Mouse (Mus musculus) right cerebral cortex, postnatal 4 days (tissue): Measurements from ENCODE around the gene Gm10964.

Source experiments
- DNase-seq: peaks from one replicate; pipeline ENCODE4 v3.0.0-alpha.2; 2022

Gm10964 gene

DNA sequence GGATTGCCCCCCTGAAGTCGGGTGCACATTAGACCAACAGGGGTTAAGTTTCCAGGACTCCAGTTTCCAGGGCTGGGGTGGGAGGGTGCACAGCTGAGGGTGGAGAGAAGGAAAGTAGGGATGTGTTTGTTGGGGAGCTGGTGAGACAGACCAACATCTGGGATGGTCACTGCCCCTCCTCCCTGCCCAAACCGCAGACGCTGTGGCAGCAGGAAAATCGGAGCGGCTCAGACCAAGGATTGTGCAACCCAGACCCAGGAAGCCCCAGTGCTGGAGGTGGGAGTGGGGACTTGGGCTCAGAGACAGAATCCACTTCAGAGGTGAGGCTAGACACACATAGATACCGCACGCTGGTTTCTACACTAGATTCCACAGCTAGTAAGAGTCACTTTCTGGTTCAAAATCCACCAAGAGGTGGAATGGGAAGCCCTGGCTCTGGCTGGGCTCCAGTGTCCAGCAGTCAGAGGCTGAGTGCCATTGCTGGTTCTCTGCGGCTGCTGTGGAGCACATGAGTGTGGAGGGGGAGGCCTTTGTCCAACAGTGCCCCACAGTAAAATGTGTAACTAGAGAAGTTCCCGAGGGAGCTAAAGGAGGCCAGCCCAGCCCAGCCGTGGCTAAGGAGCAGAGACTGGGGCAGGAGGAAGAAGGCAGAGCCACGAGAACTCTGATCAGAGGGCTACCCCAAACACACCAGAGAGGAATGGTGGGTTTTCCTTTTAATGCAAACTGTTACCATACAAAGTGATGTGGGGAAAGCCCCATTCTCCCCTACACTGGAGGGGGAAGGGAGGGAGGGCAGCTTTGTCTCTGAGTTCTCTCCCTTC lies 4.3 kb upstream of the Gm10964 start:
- no peak for DNase-seq

DNA sequence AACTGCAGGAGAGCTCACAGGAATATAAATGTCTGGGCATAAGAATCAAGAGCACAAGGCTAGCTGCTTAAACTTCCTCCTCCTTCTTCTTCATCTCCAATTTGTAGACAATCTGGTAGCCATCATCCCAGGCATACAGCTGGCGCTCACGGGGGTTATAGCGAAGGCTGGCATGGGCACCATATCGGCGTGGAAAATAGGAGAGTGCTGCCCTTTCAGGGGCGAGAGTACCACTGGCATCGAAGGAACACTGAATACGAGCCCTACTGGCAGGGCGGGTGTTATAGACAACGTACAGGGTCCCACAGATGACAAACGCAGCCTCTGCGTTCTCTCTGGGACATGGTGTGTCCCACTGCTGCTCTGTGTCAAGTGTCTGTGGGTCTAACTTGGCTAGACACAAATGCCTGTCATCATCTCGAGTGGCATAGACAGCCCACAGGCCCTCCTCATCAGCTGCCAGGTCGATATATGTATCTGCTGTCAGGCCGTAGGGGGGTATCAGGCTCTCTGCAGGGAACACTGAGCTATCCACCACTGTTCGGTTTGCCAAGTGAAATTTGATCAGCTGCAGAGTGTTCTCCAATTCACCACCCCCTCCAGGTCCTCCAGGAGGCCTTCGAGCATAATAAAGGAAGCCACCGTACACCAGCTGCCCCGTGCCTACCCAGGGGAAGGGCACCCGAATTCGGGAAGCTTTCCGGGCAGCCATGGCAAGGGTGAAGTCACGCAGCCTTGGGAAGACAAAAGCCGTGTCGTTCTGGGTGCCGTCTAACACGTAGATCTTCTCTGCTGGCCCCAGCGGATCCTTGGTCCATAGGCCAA lies 3.2 kb upstream of the Gm10964 start:
- DNase-seq: no peak

DNA sequence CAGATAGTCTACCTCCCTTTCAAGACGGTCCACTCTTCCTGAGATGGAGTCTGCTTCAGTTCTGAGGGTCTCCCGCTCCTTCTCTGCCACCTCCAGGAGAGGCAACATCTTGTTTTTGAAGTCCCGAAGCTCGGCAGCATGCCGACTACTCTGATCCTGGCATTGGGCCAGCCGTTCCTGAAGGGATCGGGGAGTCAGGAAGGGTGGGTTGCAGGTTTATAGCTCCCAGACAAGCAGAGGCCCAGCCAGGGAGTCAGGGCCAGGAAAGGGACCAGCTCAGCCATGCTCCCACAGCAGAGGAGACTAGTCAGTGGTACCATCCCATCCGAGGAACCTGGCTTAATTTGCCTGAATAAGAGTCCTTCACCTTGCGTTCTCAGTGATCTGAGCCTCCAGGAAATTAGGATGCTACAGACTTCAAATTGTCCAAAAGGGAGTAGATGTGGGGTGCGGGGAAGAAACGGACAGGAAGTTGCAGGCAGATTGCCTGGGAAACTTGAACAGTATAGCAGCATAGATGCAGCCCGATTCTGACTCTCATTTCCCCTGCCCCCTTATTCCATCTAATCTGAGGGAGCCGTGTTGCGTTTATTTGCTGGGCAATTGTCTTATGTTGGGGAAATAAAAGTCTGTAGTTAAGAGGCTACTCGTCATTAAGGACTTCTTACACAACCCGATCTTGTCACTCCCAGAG lies 2.0 kb upstream of the Gm10964 start:
- DNase-seq: peak; percentile 55

DNA sequence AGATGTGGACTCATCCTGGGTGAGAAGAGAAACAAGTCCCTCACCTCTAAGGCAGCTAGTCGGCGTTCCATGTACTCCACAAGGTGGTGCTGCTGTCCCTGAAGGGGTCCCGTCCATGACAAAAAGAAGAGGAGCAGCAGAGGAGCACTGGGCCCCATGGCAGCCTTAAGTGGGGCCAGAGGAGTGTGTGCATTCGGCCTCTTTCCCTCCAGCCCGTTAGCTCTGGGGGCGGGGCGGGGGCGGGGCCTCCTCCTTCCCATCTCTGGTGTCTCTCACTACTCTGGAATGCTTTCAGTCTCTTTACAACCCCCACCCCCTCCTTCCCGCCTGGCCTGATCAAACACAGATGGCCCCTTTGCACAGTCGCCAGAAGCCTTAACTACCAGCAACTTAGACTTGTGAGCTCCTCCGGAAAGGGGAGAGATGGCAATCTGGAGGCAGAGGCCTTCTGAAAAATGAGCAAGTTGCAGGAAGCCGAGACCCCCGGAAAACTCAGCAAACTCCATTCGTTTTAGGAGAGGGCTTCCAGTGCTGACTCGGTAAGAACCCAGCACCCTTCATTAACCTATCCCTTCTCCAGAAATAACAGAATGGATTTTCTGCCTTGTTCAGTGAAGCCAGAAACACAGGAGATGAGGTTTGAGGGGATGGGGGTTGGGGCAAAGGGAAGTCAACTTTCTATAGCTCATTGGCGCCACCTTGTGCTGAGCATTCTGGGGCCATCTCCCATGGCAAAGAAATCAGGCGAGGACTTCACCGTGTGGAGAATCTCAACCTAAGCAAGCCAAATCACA lies 1.2 kb upstream of the Gm10964 start, which contains the start of gene Olfml3:
Gene Olfml3, minus strand, starts transcription at position 224 of the 794 bp plus-strand sequence.
- DNase-seq: peak; percentile 97

DNA sequence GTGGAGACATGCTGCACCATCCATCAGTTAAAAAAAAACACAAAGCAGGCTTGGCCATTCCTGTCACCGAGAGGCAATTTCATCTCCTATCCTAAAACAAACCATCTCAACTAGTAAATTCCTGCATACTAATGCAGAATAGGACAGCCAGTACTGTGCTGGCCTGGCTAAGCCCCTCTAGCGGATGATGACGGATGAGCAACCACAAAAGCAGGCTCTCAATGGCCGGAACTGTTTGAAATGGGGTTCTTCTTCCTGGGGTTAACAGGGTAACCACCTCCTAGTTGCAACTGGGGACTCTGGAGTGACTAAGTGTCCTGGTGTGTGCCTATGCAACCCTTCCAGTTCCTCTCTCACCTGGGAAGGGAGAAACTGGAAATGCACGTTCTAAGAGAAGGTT lies 1.2 kb downstream of the Gm10964 start:
- no peak for DNase-seq

DNA sequence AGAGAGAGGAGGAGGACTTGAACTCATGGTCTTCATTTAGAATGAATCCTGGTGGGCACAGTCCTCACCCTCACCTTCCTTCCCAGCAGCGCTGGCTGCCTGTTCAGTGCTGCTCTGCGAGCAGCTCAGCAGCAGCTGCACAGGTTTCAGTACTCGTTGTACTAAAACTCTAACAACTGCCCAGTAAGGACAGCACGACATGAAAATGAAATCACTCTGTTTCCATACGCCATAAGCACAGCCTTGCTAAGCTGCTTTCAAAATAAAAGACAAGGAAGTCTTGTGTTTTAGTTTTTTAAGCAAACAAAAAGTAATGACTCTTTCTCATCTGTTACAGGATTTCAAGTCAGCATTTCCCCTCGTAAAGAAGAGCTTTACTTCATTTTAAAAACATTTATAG lies 4.0 kb downstream of the Gm10964 start:
- DNase-seq: no peak

DNA sequence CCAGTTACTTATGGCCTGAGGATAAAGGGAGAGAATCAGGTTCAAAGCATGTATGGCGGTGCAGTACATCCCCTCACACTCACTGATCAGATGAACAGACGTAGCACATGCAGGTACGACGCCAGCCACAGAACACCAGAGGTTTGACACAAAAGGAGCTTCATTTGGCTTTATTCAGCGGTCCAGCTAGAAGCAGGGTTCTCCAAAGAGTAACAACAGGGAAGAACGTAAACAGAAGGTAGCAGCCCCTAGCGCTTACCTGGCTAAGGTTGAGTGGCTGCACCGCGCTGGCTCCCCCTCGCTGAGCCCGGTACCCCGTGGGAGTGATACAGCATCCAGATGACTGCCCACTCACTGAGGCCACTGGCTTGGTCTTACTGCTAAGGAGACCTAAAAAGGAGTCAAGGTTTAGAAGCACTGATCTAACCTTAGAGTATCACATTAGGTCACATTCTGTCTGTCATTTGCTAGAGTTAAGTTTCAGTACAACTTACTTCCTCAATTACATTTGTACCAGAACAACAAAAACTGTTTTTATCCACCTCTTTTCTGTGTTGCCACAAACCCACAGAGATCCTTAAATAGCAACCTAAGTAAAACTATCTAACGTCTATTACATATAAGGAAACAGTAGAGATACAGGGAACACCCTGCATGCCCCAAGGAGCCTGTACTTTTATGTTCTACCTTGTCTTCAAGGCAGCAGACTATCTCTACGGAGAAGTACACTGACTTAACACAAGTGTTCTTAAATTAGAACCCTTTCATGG lies 6.0 kb downstream of the Gm10964 start:
- DNase-seq: no peak

DNA sequence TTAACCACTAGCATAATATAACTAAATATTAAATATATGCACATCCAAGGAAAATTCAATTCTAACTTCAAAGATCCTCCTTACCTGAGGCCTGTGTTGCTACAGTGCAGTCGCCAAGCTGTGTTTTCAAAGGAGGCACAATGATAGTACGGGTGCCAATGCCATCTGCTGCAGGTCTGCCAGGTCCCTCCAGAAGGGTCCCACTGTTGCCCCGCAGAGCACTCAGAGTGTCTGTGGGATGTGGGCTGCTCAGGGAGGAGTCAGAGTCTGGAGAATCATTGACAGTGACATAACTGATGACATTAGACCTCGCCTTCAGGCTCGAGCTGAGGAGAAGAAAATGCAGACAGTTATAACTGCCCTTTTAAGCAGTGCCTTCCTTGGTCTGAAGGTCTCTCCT lies 7.5 kb downstream of the Gm10964 start:
- DNase-seq: no peak

DNA sequence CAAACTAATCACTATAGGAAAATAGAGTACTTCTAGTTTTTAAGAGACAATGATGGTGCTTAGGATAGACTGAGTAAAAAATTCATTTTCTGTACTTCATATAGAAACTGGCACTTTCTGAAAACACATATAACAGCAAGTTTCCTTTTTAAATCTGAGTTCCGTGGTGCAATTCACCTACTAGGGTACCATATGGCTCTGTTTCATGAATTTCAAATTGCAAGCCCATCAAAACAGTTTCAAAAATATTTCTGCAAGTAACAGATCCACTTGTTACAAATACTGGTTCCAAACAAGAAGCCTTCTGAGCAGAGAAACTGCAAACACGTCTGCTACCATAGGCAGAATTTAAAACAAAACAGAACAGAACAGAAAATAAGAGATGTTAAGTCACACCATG lies 12.4 kb downstream of the Gm10964 start:
- DNase-seq: no peak

DNA sequence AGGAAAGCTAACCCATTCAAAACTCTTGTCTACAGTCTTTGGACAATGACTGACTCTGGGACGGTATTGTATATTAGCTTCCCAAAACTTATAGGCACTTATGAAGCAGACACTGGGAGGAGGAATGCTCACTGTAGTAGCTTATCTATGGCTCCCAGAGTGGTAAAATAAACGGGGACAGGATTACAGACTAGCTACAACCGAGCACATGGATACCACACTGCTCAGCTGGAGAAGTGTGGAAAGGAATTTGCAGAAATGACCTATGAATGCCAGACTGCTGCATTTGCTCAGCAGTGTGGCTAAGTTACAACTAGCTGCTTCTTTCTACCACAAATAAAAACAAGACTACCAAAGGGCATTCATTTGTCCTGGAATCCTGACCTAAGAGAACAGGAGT lies 16.2 kb downstream of the Gm10964 start:
- no peak for DNase-seq

DNA sequence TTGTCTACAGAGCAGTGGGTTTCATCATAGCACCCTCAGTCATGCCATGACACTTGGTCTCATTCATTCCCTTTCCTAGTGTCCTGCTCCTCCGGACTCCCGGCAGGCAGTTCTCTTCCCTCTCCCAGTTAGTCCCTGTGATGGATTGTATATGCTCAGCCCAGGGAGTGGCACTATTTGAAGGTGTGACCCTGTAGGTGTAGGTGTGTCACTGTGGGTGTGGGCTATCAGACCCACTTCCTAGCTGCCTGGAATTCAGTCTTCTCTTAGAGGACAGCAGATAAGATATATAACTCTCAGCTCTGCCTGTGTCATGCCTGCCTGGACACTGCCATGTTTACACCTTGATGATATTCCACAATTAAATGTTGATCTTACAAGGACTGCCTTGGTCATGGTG lies 17.8 kb downstream of the Gm10964 start:
- no peak for DNase-seq

DNA sequence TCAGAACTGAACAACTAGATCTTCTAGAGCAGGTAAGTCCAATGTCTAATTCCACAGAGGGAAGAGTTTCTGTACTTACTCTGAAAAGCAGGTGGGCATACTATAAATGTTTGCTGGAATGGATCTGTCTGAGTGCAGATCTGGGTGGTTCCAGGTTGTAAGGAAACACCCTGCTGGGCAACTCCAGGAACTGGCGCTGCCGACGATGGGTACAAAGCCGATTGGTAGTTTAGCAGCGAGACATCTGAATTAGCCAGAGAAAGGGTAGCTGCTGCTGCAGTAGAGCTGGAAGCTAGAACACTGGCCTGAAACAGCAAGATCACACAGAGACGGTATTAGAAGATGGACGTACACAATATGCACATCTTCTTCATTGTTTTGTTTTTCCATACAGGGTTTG lies 19.3 kb downstream of the Gm10964 start:
- DNase-seq: no peak

DNA sequence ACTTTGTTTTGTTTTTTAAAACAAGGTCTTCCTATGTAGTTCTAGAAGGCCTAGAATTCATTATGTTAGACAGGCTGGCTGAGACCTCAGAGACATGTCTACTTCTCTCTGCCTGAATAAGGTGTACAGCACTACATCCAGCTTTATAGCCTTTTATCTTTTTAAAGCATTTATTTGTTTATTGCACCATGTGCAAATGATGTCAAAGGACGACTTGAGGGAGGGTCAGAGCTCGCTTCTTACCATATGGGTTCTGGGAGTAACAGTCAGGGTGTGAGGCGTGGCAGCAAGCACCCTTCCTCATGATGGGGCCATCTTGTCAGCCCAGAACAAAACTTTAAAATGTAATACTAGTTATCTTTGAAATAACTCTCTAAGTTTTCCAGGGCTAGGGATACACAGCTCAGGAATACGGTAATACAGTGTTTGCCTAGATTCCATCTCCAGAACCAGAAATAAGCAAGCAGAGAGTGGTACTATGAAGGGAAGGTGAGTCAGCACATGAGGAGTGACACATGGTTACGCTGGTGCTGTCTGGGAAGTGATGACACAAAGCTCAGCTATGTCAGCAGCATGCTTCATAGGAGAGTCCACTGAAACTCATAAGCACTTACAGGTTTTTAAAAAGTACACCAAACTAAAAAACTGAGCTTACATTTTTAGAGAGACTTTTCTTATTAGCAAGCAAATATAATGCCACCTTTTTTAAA lies 20.2 kb downstream of the Gm10964 start:
- DNase-seq: no peak

DNA sequence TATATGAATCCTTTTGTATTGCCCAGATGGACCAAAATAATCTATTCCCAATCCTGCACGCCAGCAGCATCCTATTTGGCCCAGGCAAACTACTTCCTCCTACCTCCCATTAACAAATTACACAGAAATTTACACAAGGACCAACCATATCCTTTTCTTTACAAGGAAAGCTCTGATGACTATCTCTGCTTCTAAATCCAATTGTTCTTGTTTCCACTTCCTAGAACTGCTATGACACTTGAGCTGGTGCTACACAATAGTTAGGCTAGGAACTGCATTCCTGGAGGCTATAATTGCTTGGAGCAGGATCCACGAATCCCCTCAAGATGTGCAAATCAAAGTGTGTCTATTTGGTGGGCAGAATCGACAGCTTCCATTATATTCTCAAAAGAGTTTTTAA lies 27.6 kb downstream of the Gm10964 start:
- DNase-seq: no peak

DNA sequence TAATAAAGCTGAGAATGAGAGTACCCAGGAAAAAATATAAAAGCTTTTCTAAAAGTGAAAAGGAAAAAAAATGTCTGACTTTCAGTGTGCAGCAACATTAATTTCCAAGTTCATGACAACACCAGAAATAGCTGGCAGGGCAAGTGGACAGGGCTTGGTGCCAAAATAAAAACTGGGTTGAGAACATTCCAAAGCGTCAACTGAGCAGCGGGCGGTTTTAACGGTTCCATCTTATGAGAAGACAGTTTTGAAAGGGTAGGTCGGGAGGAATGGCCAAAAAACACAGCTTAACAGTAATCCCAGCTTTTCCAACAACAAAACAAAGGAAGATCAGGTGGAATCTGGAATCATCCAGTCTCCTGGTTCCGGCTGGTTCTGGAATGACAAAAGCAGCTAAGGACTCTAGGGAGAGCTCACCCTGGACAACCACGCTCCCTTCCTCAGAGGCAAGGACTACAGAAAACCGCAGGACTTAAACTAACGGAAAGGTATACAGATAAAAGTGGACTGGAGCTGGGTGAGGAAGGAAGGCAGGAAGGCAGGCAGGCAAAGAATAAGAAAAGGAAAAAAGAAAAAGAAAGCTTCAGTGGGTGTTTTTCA lies 32.5 kb downstream of the Gm10964 start:
- DNase-seq: no peak

DNA sequence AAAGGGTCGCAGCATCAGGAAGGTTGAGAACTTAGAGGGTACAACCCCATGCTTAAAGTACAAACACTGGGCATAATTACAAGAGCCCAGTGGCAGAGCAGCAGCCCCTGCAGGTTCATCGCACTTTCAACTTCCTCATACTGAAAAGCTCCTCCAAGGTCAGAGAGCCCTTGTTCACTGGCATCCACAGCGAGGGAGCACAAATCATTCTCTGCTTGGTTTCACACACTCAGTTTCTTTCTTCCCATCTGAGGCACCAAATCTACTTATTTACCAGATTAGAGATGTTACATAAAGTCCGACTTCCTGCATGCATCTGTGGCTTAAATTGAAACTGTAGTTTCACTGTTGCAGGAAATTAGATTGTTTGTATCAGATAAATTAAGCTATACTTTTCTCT lies 33.7 kb downstream of the Gm10964 start:
- DNase-seq: no peak

DNA sequence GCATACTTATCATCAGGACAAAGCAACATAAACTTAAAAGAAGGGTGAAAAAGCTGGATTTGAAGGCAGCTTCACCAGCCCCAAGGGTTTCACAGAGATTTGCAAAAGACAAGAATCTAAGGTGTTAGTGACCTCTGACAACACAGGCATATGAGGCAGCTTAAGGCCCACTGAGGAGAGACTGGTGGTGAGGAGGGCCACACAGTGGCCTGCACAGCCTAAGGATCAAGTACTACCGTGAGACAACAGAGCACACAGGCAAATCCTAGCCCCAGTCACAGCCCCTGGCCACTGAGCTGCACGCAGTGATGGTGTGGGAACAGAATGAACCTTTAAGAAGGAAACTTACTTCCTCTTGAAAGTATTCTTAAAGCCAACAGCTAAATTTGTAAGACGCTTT lies 34.3 kb downstream of the Gm10964 start:
- no peak for DNase-seq

DNA sequence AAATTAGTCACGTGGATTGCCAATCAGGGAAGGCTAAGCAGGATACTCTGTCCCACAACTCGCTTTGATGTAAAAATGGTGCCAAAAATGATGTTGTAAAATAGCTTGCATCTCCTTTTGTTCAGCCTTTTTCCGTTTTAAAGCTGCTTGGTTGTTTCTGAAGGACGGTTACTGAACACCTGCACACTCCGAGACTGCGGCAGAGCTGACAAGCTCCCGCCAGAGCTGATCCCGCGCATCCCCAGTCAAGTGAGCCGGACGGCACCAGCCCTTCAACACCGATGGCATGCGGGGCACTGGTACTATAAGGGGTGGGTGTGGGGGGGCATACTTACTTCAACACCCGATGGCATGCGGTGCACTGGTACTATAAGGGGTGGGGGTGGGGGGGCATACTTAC lies 34.8 kb downstream of the Gm10964 start:
- no peak for DNase-seq

DNA sequence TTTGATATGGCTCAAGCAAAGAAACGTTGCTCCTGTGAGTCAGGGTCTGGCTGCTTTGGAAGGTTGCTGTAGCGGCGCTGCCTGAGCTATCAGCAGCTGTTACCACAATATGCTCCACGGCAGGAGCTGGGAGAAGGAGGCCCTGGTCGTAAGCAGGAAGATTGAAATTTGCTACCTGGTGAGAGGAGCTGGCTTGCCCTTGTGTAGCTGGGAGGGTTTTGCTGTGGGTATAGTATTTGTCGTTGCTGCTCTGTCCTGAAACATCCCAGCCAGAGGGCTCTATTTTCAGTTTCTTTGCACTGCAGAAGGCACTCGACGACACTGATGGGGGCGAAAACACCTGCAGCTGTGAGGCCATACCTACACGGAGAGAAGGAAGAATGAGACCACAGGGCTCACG lies 38.8 kb downstream of the Gm10964 start:
- DNase-seq: no peak

DNA sequence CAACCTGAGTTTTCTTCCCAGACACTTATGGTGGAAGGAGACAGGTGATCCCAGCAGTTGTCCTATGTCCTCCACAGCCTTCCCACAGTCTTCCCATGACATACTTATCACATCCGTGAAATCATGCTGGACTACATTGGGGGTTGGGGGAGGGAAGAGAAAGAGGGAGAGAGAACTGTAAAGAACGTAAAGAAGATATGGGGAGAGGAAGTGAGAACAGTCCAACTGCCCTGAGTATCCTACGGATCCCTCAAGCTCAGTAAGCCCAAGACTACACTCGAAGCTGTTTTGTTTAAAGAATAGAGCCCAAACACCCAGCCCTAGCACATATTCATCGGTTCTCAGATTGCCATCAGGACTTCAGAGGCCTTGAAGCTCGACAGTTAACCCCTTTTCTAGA lies 39.5 kb downstream of the Gm10964 start:
- no peak for DNase-seq

DNA sequence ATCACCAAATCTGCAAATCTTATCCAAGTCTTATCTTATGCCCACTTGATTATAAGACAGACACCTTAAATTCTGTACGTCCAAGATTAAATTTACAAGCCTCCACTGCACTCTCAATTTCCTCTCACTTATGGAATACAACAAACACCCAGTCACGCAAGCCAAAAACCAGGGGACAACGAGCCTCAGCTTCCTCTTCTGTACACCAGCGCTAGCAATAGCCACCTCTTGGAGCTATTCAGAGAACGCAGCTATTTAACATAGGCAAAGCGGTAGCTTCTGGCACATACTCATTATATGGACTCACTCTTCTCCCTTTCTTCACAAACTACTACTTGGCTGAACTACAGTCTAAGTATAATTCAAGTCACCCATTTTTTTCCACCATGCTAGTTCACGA lies 40.0 kb downstream of the Gm10964 start:
- no peak for DNase-seq
